Mouse (Mus musculus): ENCODE measurements at regions not wholly inside any gene's neighbourhood (a gene's known extent, or its start where the extent isn't known, plus 50 kb on each side); places are given as distances from the start of the nearest gene placed in this dataset.

- no peak overlapping the region for H3K4me3 ChIP-seq (ENCODE audit: extremely low read depth, insufficient read depth, insufficient read length)
- TF ChIP-seq CTCF (IDR thresholded peaks at IDR 0.05; ENCODE audit: extremely low read depth, insufficient read depth, insufficient read length, insufficient replicate concordance) = no peak
- no peak for TF ChIP-seq POLR2A (IDR thresholded peaks at IDR 0.05; ENCODE audit: low read depth, low read length)
- DNase-seq (ENCODE audit: low read depth in 1 of 2, low spot score in 2 of 2) = no peak
- H3K27me3 ChIP-seq (ENCODE audit: control insufficient read depth, insufficient read depth, low read length) = no peaks in the 10 kb centered on the region
- no peak overlapping the region for H3K27ac ChIP-seq (ENCODE audit: insufficient read depth, low read length)
- WGBS = 87% methylated on average over 4 of the region's 4 CpGs
- no peaks in the 10 kb centered on the region for H3K4me1 ChIP-seq (ENCODE audit: control insufficient read depth, insufficient read depth, insufficient read length)
- H3K36me3 ChIP-seq (ENCODE audit: control insufficient read depth, insufficient read depth, low read length) = no peaks in the 10 kb centered on the region
These were observed 163.5 kb upstream of the N6amt1 start for GRCm38 (mm10) chr16:87190471-87190870.

- 80% methylated on average over 2 of the region's 2 CpGs for WGBS
These were observed 165.2 kb upstream of the N6amt1 start for GRCm38 (mm10) chr16:87188737-87189136.

GRCm38 (mm10) chr16:87172395-87172794, 181.6 kb upstream of the N6amt1 start:
- 87% methylated on average over 4 of the region's 4 CpGs for WGBS
- Histone ChIP-seq H3K27me3 (ENCODE audit: control insufficient read depth, insufficient read depth, low read length) (no peaks in the 10 kb centered on the region), H3K36me3 (ENCODE audit: control insufficient read depth, insufficient read depth, low read length) (no peaks in the 10 kb centered on the region), H3K27ac (ENCODE audit: insufficient read depth, low read length) (no peak overlapping the region), H3K4me1 (ENCODE audit: control insufficient read depth, insufficient read depth, insufficient read length) (no peaks in the 10 kb centered on the region), H3K4me3 (ENCODE audit: extremely low read depth, insufficient read depth, insufficient read length) (no peak overlapping the region)
- no peak for TF ChIP-seq POLR2A (IDR thresholded peaks at IDR 0.05; ENCODE audit: low read depth, low read length)
- no peak for DNase-seq (ENCODE audit: low read depth in 1 of 2, low spot score in 2 of 2)

More at GRCm38 (mm10) chr16:87188737-87189136, 165.2 kb upstream of the N6amt1 start:
- Histone ChIP-seq H3K4me3 (ENCODE audit: extremely low read depth, insufficient read depth, insufficient read length) (no peak overlapping the region), H3K27ac (ENCODE audit: insufficient read depth, low read length) (no peak overlapping the region), H3K4me1 (ENCODE audit: control insufficient read depth, insufficient read depth, insufficient read length) (no peaks in the 10 kb centered on the region), H3K36me3 (ENCODE audit: control insufficient read depth, insufficient read depth, low read length) (no peaks in the 10 kb centered on the region), H3K27me3 (ENCODE audit: control insufficient read depth, insufficient read depth, low read length) (no peaks in the 10 kb centered on the region)
- DNase-seq (ENCODE audit: low read depth in 1 of 2, low spot score in 2 of 2) = no peak
- TF ChIP-seq POLR2A (IDR thresholded peaks at IDR 0.05; ENCODE audit: low read depth, low read length) = no peak
- TF ChIP-seq CTCF (IDR thresholded peaks at IDR 0.05; ENCODE audit: extremely low read depth, insufficient read depth, insufficient read length, insufficient replicate concordance) = no peak

GRCm38 (mm10) chr16:87139301-87139700, 214.7 kb upstream of the N6amt1 start:
- TF ChIP-seq POLR2A (IDR thresholded peaks at IDR 0.05; ENCODE audit: low read depth, low read length) = no peak
- no peak for TF ChIP-seq CTCF (IDR thresholded peaks at IDR 0.05; ENCODE audit: extremely low read depth, insufficient read depth, insufficient read length, insufficient replicate concordance)
- no peak for DNase-seq (ENCODE audit: low read depth in 1 of 2, low spot score in 2 of 2)
- 87% methylated on average over 2 of the region's 2 CpGs for WGBS

GRCm38 (mm10) chr16:87136503-87136902, 217.5 kb upstream of the N6amt1 start:
- no peak for TF ChIP-seq CTCF (IDR thresholded peaks at IDR 0.05; ENCODE audit: extremely low read depth, insufficient read depth, insufficient read length, insufficient replicate concordance)
- no peak for TF ChIP-seq POLR2A (IDR thresholded peaks at IDR 0.05; ENCODE audit: low read depth, low read length)
- DNase-seq (ENCODE audit: low read depth in 1 of 2, low spot score in 2 of 2) = no peak
- 88% methylated on average over 1 of the region's 1 CpGs for WGBS
- Histone ChIP-seq H3K27ac (ENCODE audit: insufficient read depth, low read length) (no peak overlapping the region), H3K27me3 (ENCODE audit: control insufficient read depth, insufficient read depth, low read length) (no peaks in the 10 kb centered on the region), H3K4me1 (ENCODE audit: control insufficient read depth, insufficient read depth, insufficient read length) (no peaks in the 10 kb centered on the region), H3K4me3 (ENCODE audit: extremely low read depth, insufficient read depth, insufficient read length) (no peak overlapping the region), H3K36me3 (ENCODE audit: control insufficient read depth, insufficient read depth, low read length) (no peaks in the 10 kb centered on the region)

More at GRCm38 (mm10) chr16:87139301-87139700, 214.7 kb upstream of the N6amt1 start:
- H3K27me3 ChIP-seq (ENCODE audit: control insufficient read depth, insufficient read depth, low read length) = no peaks in the 10 kb centered on the region
- no peak overlapping the region for H3K4me3 ChIP-seq (ENCODE audit: extremely low read depth, insufficient read depth, insufficient read length)
- no peak overlapping the region for H3K27ac ChIP-seq (ENCODE audit: insufficient read depth, low read length)
- no peaks in the 10 kb centered on the region for H3K4me1 ChIP-seq (ENCODE audit: control insufficient read depth, insufficient read depth, insufficient read length)
- no peaks in the 10 kb centered on the region for H3K36me3 ChIP-seq (ENCODE audit: control insufficient read depth, insufficient read depth, low read length)

GRCm38 (mm10) chr16:87134452-87134851, 219.5 kb upstream of the N6amt1 start:
- Histone ChIP-seq H3K4me1 (ENCODE audit: control insufficient read depth, insufficient read depth, insufficient read length) (no peaks in the 10 kb centered on the region), H3K27me3 (ENCODE audit: control insufficient read depth, insufficient read depth, low read length) (no peaks in the 10 kb centered on the region), H3K4me3 (ENCODE audit: extremely low read depth, insufficient read depth, insufficient read length) (no peak overlapping the region), H3K36me3 (ENCODE audit: control insufficient read depth, insufficient read depth, low read length) (no peaks in the 10 kb centered on the region), H3K27ac (ENCODE audit: insufficient read depth, low read length) (no peak overlapping the region)
- TF ChIP-seq CTCF (IDR thresholded peaks at IDR 0.05; ENCODE audit: extremely low read depth, insufficient read depth, insufficient read length, insufficient replicate concordance) (no peak), POLR2A (IDR thresholded peaks at IDR 0.05; ENCODE audit: low read depth, low read length) (no peak)
- DNase-seq (ENCODE audit: low read depth in 1 of 2, low spot score in 2 of 2) = no peak

- Histone ChIP-seq H3K36me3 (ENCODE audit: control insufficient read depth, insufficient read depth, low read length) (no peaks in the 10 kb centered on the region), H3K4me1 (ENCODE audit: control insufficient read depth, insufficient read depth, insufficient read length) (no peaks in the 10 kb centered on the region), H3K27me3 (ENCODE audit: control insufficient read depth, insufficient read depth, low read length) (no peaks in the 10 kb centered on the region), H3K27ac (ENCODE audit: insufficient read depth, low read length) (no peak overlapping the region), H3K4me3 (ENCODE audit: extremely low read depth, insufficient read depth, insufficient read length) (no peak overlapping the region)
- DNase-seq (ENCODE audit: low read depth in 1 of 2, low spot score in 2 of 2) = no peak
- WGBS = 78% methylated on average over 6 of the region's 6 CpGs
- TF ChIP-seq POLR2A (IDR thresholded peaks at IDR 0.05; ENCODE audit: low read depth, low read length) (no peak), CTCF (IDR thresholded peaks at IDR 0.05; ENCODE audit: extremely low read depth, insufficient read depth, insufficient read length, insufficient replicate concordance) (no peak)
These were observed 220.1 kb upstream of the N6amt1 start for GRCm38 (mm10) chr16:87133874-87134273.

All from spleen, adult 2 months (tissue).